Mouse (Mus musculus): Measurements from ENCODE around the gene Cln5.

GRCm38 (mm10) chr14:103085840-103086533 is 16.0 kb downstream of the Cln5 start:
- no peak for TF ChIP-seq CTCF (IDR thresholded peaks at IDR 0.05; ENCODE audit: low read depth)
- TF ChIP-seq EP300 (optimal IDR thresholded peaks at IDR 0.05): no peak
